ENCODE assay signal across 9 mouse cellular contexts in genomic region chr2:181220361-181220760, GRCm38 (mm10). TPM values are rescaled to one million over a fixed set of nuclear protein-coding genes. Genes with fewer than 3 reads are reported as not detected.
DNase-seq lines count a peak whose midpoint lies in the region; ATAC-seq lines count a peak whose summit lies in the region.
"Had no signal": no experiment of that assay in that cellular context is flagged by ENCODE, and none has a peak within 500 bp of the region (broad histone marks: within the 10 kb centered on the region; RNA-seq: fewer than 3 reads in every experiment).

No protein-coding gene starts in this region.

- 32% methylated on average over 2 of the region's 2 CpGs for WGBS in heart, embryonic 16.5 days
- 41% methylated on average over 2 of the region's 2 CpGs for WGBS in hindbrain, embryonic 12.5 days
- 37% methylated on average over 2 of the region's 2 CpGs for WGBS in liver, embryonic 16.5 days (ENCODE audit: insufficient replicate concordance)

- H3K4me3 ChIP-seq in heart, embryonic 16.5 days (ENCODE audit: low read length): peak overlapping the region; percentile 48
- H3K4me3 ChIP-seq in hindbrain, embryonic 12.5 days: peak overlapping the region; percentile 27; the same call in 1 of the 2 replicates
- H3K4me3 ChIP-seq in liver, embryonic 16.5 days (ENCODE audit: low read depth, low read length): no peak overlapping the region

- H3K36me3 ChIP-seq in heart, embryonic 16.5 days (ENCODE audit: control insufficient read depth, insufficient read depth): no peaks in the 10 kb centered on the region
- no peaks in the 10 kb centered on the region for H3K36me3 ChIP-seq in hindbrain, embryonic 12.5 days
- H3K36me3 ChIP-seq in liver, embryonic 16.5 days (ENCODE audit: control insufficient read depth, insufficient read depth): no peaks in the 10 kb centered on the region

- peaks cover 17% of the 10 kb centered on the region for H3K4me1 ChIP-seq in heart, embryonic 16.5 days (ENCODE audit: control insufficient read depth, insufficient read depth, low read length)
- H3K4me1 ChIP-seq in hindbrain, embryonic 12.5 days: peaks cover 19% of the 10 kb centered on the region
- H3K4me1 ChIP-seq in liver, embryonic 16.5 days (ENCODE audit: control insufficient read depth, low read depth, low read length): peaks cover 22% of the 10 kb centered on the region

- H3K27ac ChIP-seq in heart, embryonic 16.5 days (ENCODE audit: low read length): peak overlapping the region; percentile 62
- no peak overlapping the region for H3K27ac ChIP-seq in hindbrain, embryonic 12.5 days
- no peak overlapping the region for H3K27ac ChIP-seq in liver, embryonic 16.5 days (ENCODE audit: low read length)

- ATAC-seq in heart, embryonic 16.5 days (replicated peaks; ENCODE audit: extremely low read depth, insufficient read depth, low FRiP score): no peak
- ATAC-seq in hindbrain, embryonic 12.5 days (ENCODE audit: low FRiP score): no peak; the same call in 1 of the 2 replicates
- no peak for ATAC-seq in liver, embryonic 16.5 days (ENCODE audit: low read depth)
- ATAC-seq: Patski had no signal

- H3K27me3 ChIP-seq in heart, embryonic 16.5 days (ENCODE audit: control insufficient read depth, insufficient read depth, low read length): no peaks in the 10 kb centered on the region
- H3K27me3 ChIP-seq in hindbrain, embryonic 12.5 days: peaks cover 12% of the 10 kb centered on the region; the same call in 1 of the 2 replicates
- H3K27me3 ChIP-seq in liver, embryonic 16.5 days (ENCODE audit: control insufficient read depth, insufficient read depth, low read depth, low read length): peaks cover 15% of the 10 kb centered on the region

- H3K9ac ChIP-seq in heart, embryonic 16.5 days (ENCODE audit: low read length): peak overlapping the region; percentile 52; the same call in 1 of the 2 replicates
- no peak overlapping the region for H3K9ac ChIP-seq in hindbrain, embryonic 12.5 days
- H3K9ac ChIP-seq in liver, embryonic 16.5 days (ENCODE audit: low read depth, low read length): no peak overlapping the region

- no peak for DNase-seq in heart, adult 18-20 months
- DNase-seq in cerebellum, postnatal 14 days: peak; percentile 46 to 55
- no peak for DNase-seq in retina, embryonic 14.5 days (ENCODE audit: low spot score)
- no peak for DNase-seq in T-cell, adult 2 months (ENCODE audit: low spot score)
- DNase-seq in layer of hippocampus, adult 18-20 months (ENCODE audit: low spot score in 2 of 2): no peak

- no peaks in the 10 kb centered on the region for H3K9me3 ChIP-seq in heart, embryonic 16.5 days (replicated peaks; ENCODE audit: control insufficient read depth, low read length)
- no peaks in the 10 kb centered on the region for H3K9me3 ChIP-seq in hindbrain, embryonic 12.5 days (replicated peaks)
- H3K9me3 ChIP-seq in liver, embryonic 16.5 days (replicated peaks; ENCODE audit: control insufficient read depth, low read length): no peaks in the 10 kb centered on the region

- peak overlapping the region; percentile 75 for H3K4me2 ChIP-seq in heart, embryonic 16.5 days (ENCODE audit: low read depth, low read length)
- H3K4me2 ChIP-seq in hindbrain, embryonic 12.5 days (replicated peaks): peak overlapping the region; percentile 60
- peak overlapping the region; percentile 51 for H3K4me2 ChIP-seq in liver, embryonic 16.5 days (ENCODE audit: low read depth, low read length)

RNA-seq across cellular contexts. Expression of gene Fndc11, which starts 0.5 kb away (rescaled TPM):
- polyA plus RNA-seq in heart, embryonic 16.5 days (2015; fragmentation: Nextera tagmentation; extraction: Ambion mirVana): 0.12 and 0.20 TPM in 2 replicates
- not detected for total RNA-seq in heart, adult 18-20 months (2021)
- polyA plus RNA-seq in hindbrain, embryonic 12.5 days (2016; fragmentation: Nextera tagmentation; extraction: Ambion mirVana): 0.15 TPM in 1 of 2 replicates, not detected in the other
- polyA plus RNA-seq in liver, embryonic 16.5 days (2015; fragmentation: Nextera tagmentation; extraction: Ambion mirVana): 0.15 and 0.33 TPM in 2 replicates
- total RNA-seq in layer of hippocampus, adult 18-20 months (2021): under 1 TPM in 1 of 2 experiments, not detected in 1; 0.22 TPM
- polyA plus RNA-seq: Patski had no signal

RNA-seq across cellular contexts. Expression of gene Srms, which starts 7.4 kb away (rescaled TPM):
- 0.05 and 0.27 TPM in 2 replicates for polyA plus RNA-seq in heart, embryonic 16.5 days (2015; fragmentation: Nextera tagmentation; extraction: Ambion mirVana)
- under 1 TPM; 0.35 to 0.44 TPM for total RNA-seq in heart, adult 18-20 months (2021)
- polyA plus RNA-seq in hindbrain, embryonic 12.5 days (2016; fragmentation: Nextera tagmentation; extraction: Ambion mirVana): 0.08 TPM in 1 of 2 replicates, not detected in the other
- polyA plus RNA-seq in liver, embryonic 16.5 days (2015; fragmentation: Nextera tagmentation; extraction: Ambion mirVana): 0.51 and 0.54 TPM in 2 replicates
- under 1 TPM; 0.15 to 0.40 TPM for total RNA-seq in layer of hippocampus, adult 18-20 months (2021)
- polyA plus RNA-seq: Patski had no signal

RNA-seq across cellular contexts. Expression of gene Ptk6, which starts 17.8 kb away (rescaled TPM):
- 0.07 TPM in 1 of 2 replicates, not detected in the other for polyA plus RNA-seq in heart, embryonic 16.5 days (2015; fragmentation: Nextera tagmentation; extraction: Ambion mirVana)
- under 1 TPM in 1 of 2 experiments, not detected in 1; 0.08 TPM for total RNA-seq in heart, adult 18-20 months (2021)
- polyA plus RNA-seq in hindbrain, embryonic 12.5 days (2016; fragmentation: Nextera tagmentation; extraction: Ambion mirVana): not detected in 2 replicates
- polyA plus RNA-seq in liver, embryonic 16.5 days (2015; fragmentation: Nextera tagmentation; extraction: Ambion mirVana): 0.15 and 0.27 TPM in 2 replicates
- total RNA-seq in layer of hippocampus, adult 18-20 months (2021): not detected
- polyA plus RNA-seq: Patski had no signal

RNA-seq across cellular contexts. Expression of gene Helz2, which starts 21.5 kb away (rescaled TPM):
- 1.2 and 1.5 TPM in 2 replicates for polyA plus RNA-seq in heart, embryonic 16.5 days (2015; fragmentation: Nextera tagmentation; extraction: Ambion mirVana)
- total RNA-seq in heart, adult 18-20 months (2021): 10 to 100 TPM in 1 of 2 experiments, 1 to 10 TPM in 1; 8.4 to 11.1 TPM
- 0.81 and 0.87 TPM in 2 replicates for polyA plus RNA-seq in hindbrain, embryonic 12.5 days (2016; fragmentation: Nextera tagmentation; extraction: Ambion mirVana)
- 2.6 and 3.2 TPM in 2 replicates for polyA plus RNA-seq in liver, embryonic 16.5 days (2015; fragmentation: Nextera tagmentation; extraction: Ambion mirVana)
- total RNA-seq in layer of hippocampus, adult 18-20 months (2021): 1 to 10 TPM; 1.9 to 2.5 TPM

RNA-seq across cellular contexts. Expression of gene Ppdpf, which starts 33.3 kb away (rescaled TPM):
- polyA plus RNA-seq in heart, embryonic 16.5 days (2015; fragmentation: Nextera tagmentation; extraction: Ambion mirVana): 135 and 154 TPM in 2 replicates
- 10 to 100 TPM; 47.6 to 56.8 TPM for total RNA-seq in heart, adult 18-20 months (2021)
- polyA plus RNA-seq in hindbrain, embryonic 12.5 days (2016; fragmentation: Nextera tagmentation; extraction: Ambion mirVana): 388 and 419 TPM in 2 replicates
- 92.7 and 94.4 TPM in 2 replicates for polyA plus RNA-seq in liver, embryonic 16.5 days (2015; fragmentation: Nextera tagmentation; extraction: Ambion mirVana)
- 10 to 100 TPM; 84.9 to 85.1 TPM for total RNA-seq in layer of hippocampus, adult 18-20 months (2021)

Comparison
In these comparisons a context has a peak if more than half of its experiments do, and no peak if none do; other contexts are left out.
1. DNase-seq: peak in cerebellum, postnatal 14 days (2 of 2); none in heart, adult 18-20 months (0 of 2), retina, embryonic 14.5 days (single experiment), T-cell, adult 2 months (single experiment) and layer of hippocampus, adult 18-20 months (0 of 2).
2. Peak in every context shown above with its lines, with median percentiles within 50 percentile points of each other: H3K4me2 ChIP-seq.